Mouse (Mus musculus): ENCODE results near the gene Skida1. TPM values are rescaled to one million over a fixed set of nuclear protein-coding genes. Genes with fewer than 3 reads are reported as not detected.
A peak's percentile ranks its signal among the peaks of the same experiment; 100 is the strongest.
"Not testable (repeated sequence)": the region's sequence is repeated elsewhere in the genome, so short reads cannot be mapped to it uniquely, and the experiment has no call there.

Gene Skida1
- polyA plus RNA-seq (2015; fragmentation: Nextera tagmentation; extraction: Ambion mirVana), result 17.2 and 17.9 TPM in 2 replicates

- WGBS, result under 1% methylated on average over 17 of the region's 17 CpGs
- peak within 1 kb of the TSS; percentile 100 for H3K27ac ChIP-seq
- ATAC-seq, result peak; percentile 46
These were observed at the start of gene Skida1 for GRCm38 (mm10) chr2:18048453-18049075. TSS of gene Skida1 (minus strand) at chr2:18049051.

GRCm38 (mm10) chr2:18095804-18096203, 47.0 kb upstream of the Skida1 start:
- Histone ChIP-seq H3K9me3 (replicated peaks) (no peaks in the 10 kb centered on the region), H3K36me3 (ENCODE audit: poor library complexity, severe bottlenecking) (peaks cover 45% of the 10 kb centered on the region), H3K4me2 (no peak overlapping the region), H3K4me3 (no peak overlapping the region), H3K27me3 (no peaks in the 10 kb centered on the region), H3K9ac (no peak overlapping the region), H3K27ac (no peak overlapping the region), H3K4me1 (no peaks in the 10 kb centered on the region)
- 70% methylated on average over 2 of the region's 2 CpGs for WGBS
- ATAC-seq, result no peak

More at GRCm38 (mm10) chr2:18048453-18049075, at the start of gene Skida1:
- Histone ChIP-seq H3K4me2 (peak within 1 kb of the TSS; percentile 87), H3K9me3 (replicated peaks) (no peaks in the 10 kb centered on the region), H3K4me3 (peak within 1 kb of the TSS; percentile 95), H3K9ac (peak within 1 kb of the TSS; percentile 100), H3K27me3 (no peaks in the 10 kb centered on the region), H3K36me3 (ENCODE audit: poor library complexity, severe bottlenecking) (no peaks in the 10 kb centered on the region), H3K4me1 (peaks cover 50% of the 10 kb centered on the region)

GRCm38 (mm10) chr2:18094319-18094718, 45.5 kb upstream of the Skida1 start:
- Histone ChIP-seq H3K9ac (no peak overlapping the region), H3K27ac (no peak overlapping the region), H3K4me1 (no peaks in the 10 kb centered on the region), H3K4me3 (no peak overlapping the region), H3K9me3 (replicated peaks) (no peaks in the 10 kb centered on the region), H3K4me2 (no peak overlapping the region), H3K36me3 (ENCODE audit: poor library complexity, severe bottlenecking) (peaks cover 45% of the 10 kb centered on the region), H3K27me3 (no peaks in the 10 kb centered on the region)
- no peak for ATAC-seq

- 83% methylated on average over 1 of the region's 1 CpGs for WGBS
- Histone ChIP-seq H3K36me3 (ENCODE audit: poor library complexity, severe bottlenecking) (peaks cover 43% of the 10 kb centered on the region), H3K9me3 (replicated peaks) (no peaks in the 10 kb centered on the region), H3K9ac (no peak overlapping the region), H3K4me2 (no peak overlapping the region), H3K4me3 (no peak overlapping the region), H3K27ac (no peak overlapping the region), H3K4me1 (no peaks in the 10 kb centered on the region), H3K27me3 (no peaks in the 10 kb centered on the region)
- ATAC-seq, result no peak
These were observed 45.0 kb upstream of the Skida1 start for GRCm38 (mm10) chr2:18093858-18094257.

GRCm38 (mm10) chr2:18087695-18088094, 38.8 kb upstream of the Skida1 start:
- H3K36me3 ChIP-seq (ENCODE audit: poor library complexity, severe bottlenecking), result peaks cover 73% of the 10 kb centered on the region
- H3K4me2 ChIP-seq; H3K27me3 ChIP-seq; ATAC-seq; H3K9me3 ChIP-seq (replicated peaks); H3K4me1 ChIP-seq; H3K4me3 ChIP-seq; H3K9ac ChIP-seq; H3K27ac ChIP-seq: not testable (repeated sequence)
- WGBS, result 94% methylated on average over 3 of the region's 3 CpGs

DNA sequence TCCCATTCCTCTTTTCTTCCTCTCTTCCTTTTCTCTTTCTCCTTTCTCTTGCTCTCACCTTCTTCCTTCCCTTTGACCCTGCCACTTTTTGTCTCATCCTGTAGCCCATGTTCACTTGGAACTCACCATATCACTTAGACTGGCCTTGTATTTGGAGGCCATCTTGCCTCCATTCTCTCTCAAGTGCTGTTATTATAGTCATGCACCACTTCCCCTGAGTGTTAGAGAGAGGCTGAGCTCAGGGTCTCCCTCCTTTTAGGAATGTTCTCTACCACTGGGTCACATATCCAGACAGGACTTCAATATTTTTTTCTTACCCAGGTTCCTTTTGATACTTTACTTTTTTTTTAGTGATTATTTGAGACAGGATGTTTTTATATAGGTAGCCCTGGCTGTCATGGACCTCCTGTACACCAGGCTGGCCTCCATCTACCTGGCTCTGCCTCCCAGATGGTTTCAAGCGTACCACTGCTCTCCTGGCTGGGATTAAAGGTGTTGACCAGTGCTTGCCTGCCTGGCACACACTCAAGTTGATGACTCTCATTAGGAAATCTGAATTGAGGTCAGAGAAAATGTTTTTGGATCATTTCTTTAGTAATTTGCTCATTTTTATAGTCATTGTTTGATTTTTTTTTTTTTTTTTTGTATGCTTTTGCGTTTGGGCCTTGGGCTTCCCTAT, 31.5 kb upstream of the Skida1 start:
- Histone ChIP-seq H3K9ac (no peak overlapping the region), H3K27me3 (no peaks in the 10 kb centered on the region), H3K4me1 (no peaks in the 10 kb centered on the region), H3K9me3 (replicated peaks) (no peaks in the 10 kb centered on the region), H3K27ac (no peak overlapping the region), H3K36me3 (ENCODE audit: poor library complexity, severe bottlenecking) (peaks cover 62% of the 10 kb centered on the region), H3K4me3 (no peak overlapping the region), H3K4me2 (no peak overlapping the region)
- no peak for ATAC-seq
- WGBS, result 87% methylated on average over 2 of the region's 2 CpGs

DNA sequence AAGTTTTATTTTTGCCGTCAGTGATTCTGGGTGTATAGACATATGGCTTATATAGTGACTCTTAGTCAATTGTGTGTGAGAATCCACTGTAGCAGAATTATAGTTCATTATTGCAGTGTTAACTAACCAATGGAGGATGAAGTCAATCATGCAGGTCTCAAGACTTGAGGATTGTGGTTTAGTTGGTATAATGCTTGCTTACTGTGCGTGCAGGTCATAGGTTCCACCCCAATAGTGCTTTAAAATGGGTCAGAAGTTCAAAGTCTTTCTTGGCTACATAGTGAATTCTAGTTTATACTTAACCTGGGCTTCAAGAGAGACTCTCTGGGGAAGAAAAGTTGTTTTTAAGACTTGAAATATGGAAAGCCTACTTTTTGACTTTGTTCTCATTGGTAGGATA, 23.1 kb upstream of the Skida1 start:
- H3K9ac ChIP-seq, result no peak overlapping the region
- no peaks in the 10 kb centered on the region for H3K4me1 ChIP-seq
- H3K9me3 ChIP-seq (replicated peaks), result no peaks in the 10 kb centered on the region
- H3K4me3 ChIP-seq, result no peak overlapping the region
- no peak overlapping the region for H3K27ac ChIP-seq
- 94% methylated on average over 2 of the region's 2 CpGs for WGBS
- no peak overlapping the region for H3K4me2 ChIP-seq
- ATAC-seq, result no peak
- H3K36me3 ChIP-seq (ENCODE audit: poor library complexity, severe bottlenecking), result peaks cover 42% of the 10 kb centered on the region
- H3K27me3 ChIP-seq, result no peaks in the 10 kb centered on the region

GRCm38 (mm10) chr2:18068071-18068796, 19.4 kb upstream of the Skida1 start:
- WGBS, result 79% methylated on average over 4 of the region's 4 CpGs
- H3K36me3 ChIP-seq (ENCODE audit: poor library complexity, severe bottlenecking), result peaks cover 22% of the 10 kb centered on the region
- H3K4me3 ChIP-seq, result no peak overlapping the region
- no peaks in the 10 kb centered on the region for H3K9me3 ChIP-seq (replicated peaks)
- H3K4me2 ChIP-seq, result no peak overlapping the region
- H3K4me1 ChIP-seq, result peaks cover 13% of the 10 kb centered on the region
- H3K9ac ChIP-seq, result no peak overlapping the region
- no peak for ATAC-seq
- H3K27me3 ChIP-seq, result no peaks in the 10 kb centered on the region
- H3K27ac ChIP-seq, result no peak overlapping the region

DNA sequence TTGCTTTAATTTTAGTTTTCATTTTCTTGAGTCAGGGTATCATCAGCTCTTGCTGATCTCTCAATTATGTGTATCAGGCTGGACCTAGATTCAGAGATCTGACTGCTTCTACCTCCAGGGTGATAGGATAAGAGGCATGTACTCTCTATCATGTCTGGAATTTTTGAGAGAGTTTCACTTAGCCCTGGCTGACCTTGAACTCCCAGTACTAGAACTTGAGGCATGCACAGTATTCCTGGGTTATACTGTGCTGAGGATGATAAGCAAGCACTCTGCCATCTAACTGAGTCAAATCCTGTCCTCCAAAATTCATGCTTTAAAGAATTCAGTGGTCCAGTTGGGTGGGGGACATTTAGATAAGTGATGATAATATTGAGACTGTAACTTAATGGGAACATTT, 17.6 kb upstream of the Skida1 start:
- Histone ChIP-seq H3K9me3 (replicated peaks) (no peaks in the 10 kb centered on the region), H3K36me3 (ENCODE audit: poor library complexity, severe bottlenecking) (peaks cover 10% of the 10 kb centered on the region; the same call in 1 of the 2 replicates), H3K4me1 (peaks cover 18% of the 10 kb centered on the region), H3K27me3 (no peaks in the 10 kb centered on the region), H3K9ac (0 out of 2 replicates have a peak overlapping the region, but pooled peaks have one; percentile 98), H3K4me3 (peak overlapping the region; percentile 79; the same call in 1 of the 2 replicates), H3K27ac (no peak overlapping the region), H3K4me2 (peak overlapping the region; percentile 88)
- ATAC-seq, result no peak

- Histone ChIP-seq H3K36me3 (ENCODE audit: poor library complexity, severe bottlenecking) (peaks cover 9% of the 10 kb centered on the region; the same call in 1 of the 2 replicates), H3K4me3 (peak overlapping the region; percentile 79), H3K4me1 (peaks cover 18% of the 10 kb centered on the region), H3K27me3 (no peaks in the 10 kb centered on the region), H3K27ac (peak overlapping the region; percentile 100), H3K4me2 (peak overlapping the region; percentile 88), H3K9ac (peak overlapping the region; percentile 98), H3K9me3 (replicated peaks) (no peaks in the 10 kb centered on the region)
- 3% methylated on average over 6 of the region's 6 CpGs for WGBS
- ATAC-seq, result peak; percentile 11; the same call in 1 of the 2 replicates
These were observed 16.8 kb upstream of the Skida1 start for GRCm38 (mm10) chr2:18065708-18066030.

DNA sequence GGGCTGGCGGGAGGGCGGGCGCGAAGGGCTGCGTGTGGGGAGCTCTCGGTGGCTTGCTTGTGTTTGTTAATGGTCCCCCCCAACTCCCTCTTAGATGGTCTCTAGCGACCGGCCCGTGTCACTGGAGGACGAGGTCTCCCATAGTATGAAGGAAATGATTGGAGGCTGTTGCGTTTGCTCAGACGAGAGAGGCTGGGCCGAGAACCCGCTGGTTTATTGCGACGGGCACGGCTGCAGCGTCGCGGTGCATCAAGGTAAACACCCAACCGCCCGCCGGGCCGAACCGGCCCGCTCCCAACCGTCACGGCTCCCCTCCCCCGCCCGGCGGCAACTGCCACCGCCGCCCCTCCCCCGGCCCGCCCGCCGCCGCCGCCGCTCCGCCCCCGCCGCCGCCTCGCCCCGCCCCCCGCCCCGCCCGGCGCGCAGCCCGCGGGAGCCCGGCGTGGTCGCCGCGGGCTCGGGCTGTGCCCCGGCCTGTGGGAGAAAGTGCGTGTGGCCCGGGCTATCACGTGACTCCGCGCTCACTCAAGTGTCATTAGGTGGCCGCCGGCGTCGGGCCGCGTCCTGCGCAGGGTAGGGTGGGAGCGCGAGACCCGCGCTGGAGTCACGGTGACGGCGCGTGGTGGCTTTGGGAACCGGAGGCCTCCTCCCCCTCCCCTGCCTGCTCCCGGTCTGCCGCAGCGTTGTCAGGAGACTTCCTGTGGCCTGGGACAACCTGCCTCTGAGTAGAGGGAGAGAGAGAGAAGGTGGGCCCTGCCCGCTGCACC, 16.3 kb upstream of the Skida1 start:
- peak overlapping the region; percentile 88 for H3K4me2 ChIP-seq
- ATAC-seq, result peak; percentile 50
- H3K27me3 ChIP-seq, result no peaks in the 10 kb centered on the region
- peaks cover 18% of the 10 kb centered on the region for H3K4me1 ChIP-seq
- peaks cover 7% of the 10 kb centered on the region; the same call in 1 of the 2 replicates for H3K36me3 ChIP-seq (ENCODE audit: poor library complexity, severe bottlenecking)
- WGBS, result under 1% methylated on average over 63 of the region's 85 CpGs
- peak overlapping the region; percentile 79 for H3K4me3 ChIP-seq
- H3K9me3 ChIP-seq (replicated peaks), result no peaks in the 10 kb centered on the region
- peak overlapping the region; percentile 100 for H3K27ac ChIP-seq
- peak overlapping the region; percentile 98 for H3K9ac ChIP-seq
